Mouse (Mus musculus): ENCODE measurements around the gene Dhx29. TPM values are rescaled to one million over a fixed set of nuclear protein-coding genes. Genes with fewer than 3 reads are reported as not detected.

Dhx29 gene
- 33.3 and 34.9 TPM in 2 replicates for polyA plus RNA-seq (2011; ENCODE audit: insufficient read depth, insufficient read length, low read depth, missing spikeins)

DNA sequence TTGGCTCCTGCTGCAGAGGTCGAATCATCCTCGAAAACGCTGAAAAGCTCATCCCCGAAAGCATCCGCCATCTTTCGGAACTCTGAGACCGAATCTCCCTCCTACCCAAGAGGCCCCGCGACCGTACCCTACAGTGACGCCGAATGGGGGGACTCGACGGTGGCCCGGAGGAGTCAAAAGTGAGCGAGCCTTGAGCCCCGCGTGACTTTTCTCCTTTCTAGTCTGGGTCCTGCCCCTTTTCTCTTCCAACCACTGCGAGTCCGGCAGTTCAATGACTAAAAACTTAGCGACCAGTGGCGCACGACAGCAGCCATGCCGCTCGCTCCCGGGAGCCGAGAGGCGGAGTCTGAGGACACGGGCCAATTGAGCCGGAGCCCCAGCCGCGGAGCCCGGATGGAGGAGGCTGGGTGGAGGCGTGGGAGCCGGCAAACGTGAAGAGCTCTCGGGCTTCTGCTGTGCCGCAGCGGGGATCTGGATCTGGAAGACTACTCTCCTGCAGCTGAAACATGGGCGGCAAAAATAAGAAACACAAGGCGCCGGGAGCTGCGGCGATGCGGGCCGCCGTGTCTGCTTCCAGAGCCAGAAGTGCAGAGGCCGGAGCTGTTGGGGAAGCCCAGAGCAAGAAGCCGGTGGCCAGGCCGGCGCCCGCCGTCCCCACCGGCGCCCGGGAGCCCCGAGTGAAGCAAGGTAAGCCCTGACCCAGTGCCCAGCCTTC, at the start of gene Dhx29, which contains the start of gene Mtrex:
Dhx29 (plus strand) TSS at position 168 of the 715 bp plus-strand sequence.
Mtrex (minus strand) TSS at position 112 of the 715 bp plus-strand sequence.
- H3K36me3 ChIP-seq (ENCODE audit: control insufficient read depth, insufficient read depth, low read length, poor library complexity, severe bottlenecking), result peaks cover 4% of the 10 kb centered on the region; the same call in 1 of the 2 replicates

DNA sequence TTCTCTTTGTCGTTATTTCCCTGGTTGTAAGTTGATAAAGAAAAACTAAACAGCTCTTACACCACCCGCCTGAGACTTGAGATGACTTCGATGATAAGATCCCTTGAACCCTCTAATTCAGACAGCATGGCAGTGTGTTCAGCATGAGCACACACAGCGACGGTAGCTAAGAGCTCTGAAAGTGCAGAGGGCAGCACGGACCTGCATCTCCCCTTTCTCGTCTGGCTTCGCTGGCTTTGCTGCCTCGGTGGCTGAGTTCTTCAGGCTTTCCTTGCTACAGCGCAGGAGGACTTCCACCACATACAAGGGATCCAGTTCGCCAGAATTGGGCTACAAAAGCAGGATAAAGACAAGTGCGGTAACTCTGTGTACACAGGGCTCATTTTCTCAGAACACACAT, 40.0 kb upstream of the Dhx29 start:
- H3K27me3 ChIP-seq (ENCODE audit: control insufficient read depth, insufficient read depth, low read length, poor library complexity, severe bottlenecking), result no peaks in the 10 kb centered on the region
- H3K4me3 ChIP-seq (ENCODE audit: low read depth, low read length), result no peak overlapping the region
- no peak overlapping the region for H3K9ac ChIP-seq (ENCODE audit: low read depth, poor library complexity, severe bottlenecking)
- H3K9me3 ChIP-seq (replicated peaks; ENCODE audit: control insufficient read depth, insufficient read depth, low read length, poor library complexity, severe bottlenecking), result no peaks in the 10 kb centered on the region
- no peak for TF ChIP-seq POLR2A (IDR thresholded peaks at IDR 0.05; ENCODE audit: insufficient read depth, low read length)
- no peak for TF ChIP-seq CTCF (IDR thresholded peaks at IDR 0.05; ENCODE audit: low read depth, low read length)
- no peak for TF ChIP-seq EP300 (IDR thresholded peaks at IDR 0.05; ENCODE audit: insufficient read depth, low read depth, low read length)
- no peaks in the 10 kb centered on the region for H3K4me1 ChIP-seq (ENCODE audit: control insufficient read depth, insufficient read depth, low read length)
- no peak overlapping the region for H3K27ac ChIP-seq (ENCODE audit: insufficient read depth, low read length)
- peaks cover 55% of the 10 kb centered on the region for H3K36me3 ChIP-seq (ENCODE audit: control insufficient read depth, insufficient read depth, low read length, poor library complexity, severe bottlenecking)

More for the DNA sequence above, at the start of gene Dhx29, which contains the start of gene Mtrex:
- Histone ChIP-seq H3K4me3 (ENCODE audit: low read depth, low read length) (peak within 1 kb of the TSS; percentile 90), H3K27me3 (ENCODE audit: control insufficient read depth, insufficient read depth, low read length, poor library complexity, severe bottlenecking) (no peaks in the 10 kb centered on the region), H3K27ac (ENCODE audit: insufficient read depth, low read length) (peak within 1 kb of the TSS; percentile 23; the same call in 1 of the 2 replicates), H3K9me3 (replicated peaks; ENCODE audit: control insufficient read depth, insufficient read depth, low read length, poor library complexity, severe bottlenecking) (no peaks in the 10 kb centered on the region), H3K4me1 (ENCODE audit: control insufficient read depth, insufficient read depth, low read length) (no peaks in the 10 kb centered on the region), H3K9ac (ENCODE audit: low read depth, poor library complexity, severe bottlenecking) (peak within 1 kb of the TSS; percentile 91)
- TF ChIP-seq POLR2A (IDR thresholded peaks at IDR 0.05; ENCODE audit: insufficient read depth, low read length) (peak; percentile 44), CTCF (IDR thresholded peaks at IDR 0.05; ENCODE audit: low read depth, low read length) (no peak)

DNA sequence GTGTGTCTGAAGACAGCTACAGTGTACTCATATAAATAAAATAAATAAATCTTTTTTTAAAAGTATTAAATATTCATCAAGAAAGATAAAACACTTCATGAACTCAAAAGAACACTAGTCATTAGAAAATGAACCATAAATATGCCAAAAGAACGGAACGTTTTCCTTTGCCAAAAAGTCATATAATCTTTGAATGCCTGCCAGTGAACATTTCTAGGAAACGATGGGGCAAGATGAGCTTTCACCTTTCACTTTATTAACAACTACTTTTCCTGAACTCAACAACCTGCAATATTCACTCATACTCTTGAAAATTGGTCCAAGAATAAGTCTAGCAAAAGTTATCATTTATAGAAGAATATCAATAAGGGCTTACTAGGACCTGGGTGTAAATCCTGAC, 25.1 kb upstream of the Dhx29 start:
- Histone ChIP-seq H3K9me3 (replicated peaks; ENCODE audit: control insufficient read depth, insufficient read depth, low read length, poor library complexity, severe bottlenecking) (no peaks in the 10 kb centered on the region), H3K36me3 (ENCODE audit: control insufficient read depth, insufficient read depth, low read length, poor library complexity, severe bottlenecking) (peaks cover 55% of the 10 kb centered on the region), H3K4me1 (ENCODE audit: control insufficient read depth, insufficient read depth, low read length) (no peaks in the 10 kb centered on the region), H3K4me3 (ENCODE audit: low read depth, low read length) (no peak overlapping the region), H3K27ac (ENCODE audit: insufficient read depth, low read length) (no peak overlapping the region), H3K27me3 (ENCODE audit: control insufficient read depth, insufficient read depth, low read length, poor library complexity, severe bottlenecking) (no peaks in the 10 kb centered on the region), H3K9ac (ENCODE audit: low read depth, poor library complexity, severe bottlenecking) (no peak overlapping the region)
- no peak for TF ChIP-seq CTCF (IDR thresholded peaks at IDR 0.05; ENCODE audit: low read depth, low read length)
- no peak for TF ChIP-seq EP300 (IDR thresholded peaks at IDR 0.05; ENCODE audit: insufficient read depth, low read depth, low read length)
- TF ChIP-seq POLR2A (IDR thresholded peaks at IDR 0.05; ENCODE audit: insufficient read depth, low read length), result no peak

DNA sequence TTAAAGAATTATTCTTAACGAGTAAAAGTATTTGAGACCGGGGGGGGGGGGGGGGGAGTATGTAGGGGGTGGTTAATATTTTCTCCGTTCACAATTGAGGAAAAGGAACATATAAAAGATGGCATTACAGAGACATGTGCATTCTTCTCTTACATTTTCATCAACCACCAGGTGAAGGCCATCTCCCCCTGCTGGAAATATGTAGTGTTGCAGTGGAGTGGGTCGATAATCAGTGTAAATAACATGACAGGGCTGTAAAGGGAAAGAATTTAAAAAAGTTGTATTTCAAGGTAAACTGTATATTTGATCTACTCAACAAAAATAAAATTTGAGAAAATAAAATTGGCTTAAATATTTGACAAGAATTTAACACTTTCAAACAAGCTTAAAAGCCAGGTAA, 17.6 kb upstream of the Dhx29 start:
- no peak overlapping the region for H3K27ac ChIP-seq (ENCODE audit: insufficient read depth, low read length)
- H3K9me3 ChIP-seq (replicated peaks; ENCODE audit: control insufficient read depth, insufficient read depth, low read length, poor library complexity, severe bottlenecking), result no peaks in the 10 kb centered on the region
- no peak overlapping the region for H3K9ac ChIP-seq (ENCODE audit: low read depth, poor library complexity, severe bottlenecking)
- peaks cover 53% of the 10 kb centered on the region for H3K36me3 ChIP-seq (ENCODE audit: control insufficient read depth, insufficient read depth, low read length, poor library complexity, severe bottlenecking)
- TF ChIP-seq POLR2A (IDR thresholded peaks at IDR 0.05; ENCODE audit: insufficient read depth, low read length) (no peak), CTCF (IDR thresholded peaks at IDR 0.05; ENCODE audit: low read depth, low read length) (no peak)
- no peaks in the 10 kb centered on the region for H3K27me3 ChIP-seq (ENCODE audit: control insufficient read depth, insufficient read depth, low read length, poor library complexity, severe bottlenecking)
- no peaks in the 10 kb centered on the region for H3K4me1 ChIP-seq (ENCODE audit: control insufficient read depth, insufficient read depth, low read length)
- H3K4me3 ChIP-seq (ENCODE audit: low read depth, low read length), result no peak overlapping the region

DNA sequence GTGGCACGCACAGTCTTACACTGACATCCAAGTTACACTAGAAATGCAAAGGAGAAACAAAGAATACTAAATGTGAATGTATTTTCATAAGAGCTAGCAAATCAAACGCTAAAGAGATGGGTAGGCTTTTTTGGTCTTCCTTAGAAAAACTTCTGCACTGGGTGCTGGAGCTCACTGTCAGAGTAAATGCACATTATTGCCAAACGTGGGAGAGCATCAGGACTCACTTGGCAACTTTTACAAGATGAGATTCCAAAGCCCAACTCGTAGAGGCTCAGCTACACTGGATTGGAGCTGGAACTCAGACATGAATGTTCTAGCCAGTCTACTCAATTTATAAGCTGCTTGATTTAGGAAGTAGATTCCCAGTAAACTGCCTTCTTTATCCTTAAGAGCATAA, 16.8 kb upstream of the Dhx29 start:
- Histone ChIP-seq H3K9ac (ENCODE audit: low read depth, poor library complexity, severe bottlenecking) (no peak overlapping the region), H3K27ac (ENCODE audit: insufficient read depth, low read length) (no peak overlapping the region), H3K4me1 (ENCODE audit: control insufficient read depth, insufficient read depth, low read length) (no peaks in the 10 kb centered on the region), H3K36me3 (ENCODE audit: control insufficient read depth, insufficient read depth, low read length, poor library complexity, severe bottlenecking) (peaks cover 46% of the 10 kb centered on the region), H3K9me3 (replicated peaks; ENCODE audit: control insufficient read depth, insufficient read depth, low read length, poor library complexity, severe bottlenecking) (no peaks in the 10 kb centered on the region), H3K27me3 (ENCODE audit: control insufficient read depth, insufficient read depth, low read length, poor library complexity, severe bottlenecking) (no peaks in the 10 kb centered on the region), H3K4me3 (ENCODE audit: low read depth, low read length) (no peak overlapping the region)
- TF ChIP-seq CTCF (IDR thresholded peaks at IDR 0.05; ENCODE audit: low read depth, low read length) (no peak), POLR2A (IDR thresholded peaks at IDR 0.05; ENCODE audit: insufficient read depth, low read length) (no peak), EP300 (IDR thresholded peaks at IDR 0.05; ENCODE audit: insufficient read depth, low read depth, low read length) (no peak)

DNA sequence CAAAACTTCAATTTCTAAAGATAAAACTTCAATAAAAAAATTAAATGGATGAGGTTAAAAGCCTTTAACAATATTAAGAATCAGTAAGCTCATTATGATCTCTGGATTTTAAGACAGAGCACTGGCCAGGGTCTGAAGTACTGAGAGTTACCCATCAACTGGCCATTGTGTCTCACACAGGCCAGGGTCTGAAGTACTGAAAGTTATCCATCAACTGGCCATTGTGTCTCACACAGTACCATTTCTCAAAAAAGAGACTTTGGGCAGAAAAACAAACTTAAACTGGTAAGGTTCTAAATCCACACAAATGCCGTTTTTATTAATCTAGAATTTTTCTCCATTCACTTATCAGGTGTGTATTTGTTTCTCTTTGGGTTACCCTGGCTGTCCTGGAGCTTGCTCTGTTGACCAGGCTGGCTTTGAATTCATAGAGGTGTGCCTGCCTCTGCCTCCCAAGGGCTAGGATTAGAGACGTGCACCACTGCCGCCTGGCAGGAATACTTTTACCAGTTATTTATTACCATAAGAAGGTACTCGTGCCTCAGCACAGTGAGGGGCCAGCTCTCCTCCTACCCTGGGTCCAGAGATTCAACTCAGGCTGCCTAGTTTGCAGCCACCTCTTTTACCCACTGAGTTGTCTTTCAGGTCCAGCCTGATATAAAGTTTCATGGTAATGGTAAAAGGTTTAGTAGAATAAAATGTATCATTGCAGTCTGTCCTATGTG, 8.0 kb upstream of the Dhx29 start:
- Histone ChIP-seq H3K27me3 (ENCODE audit: control insufficient read depth, insufficient read depth, low read length, poor library complexity, severe bottlenecking) (no peaks in the 10 kb centered on the region), H3K36me3 (ENCODE audit: control insufficient read depth, insufficient read depth, low read length, poor library complexity, severe bottlenecking) (peaks cover 27% of the 10 kb centered on the region), H3K9ac (ENCODE audit: low read depth, poor library complexity, severe bottlenecking) (no peak overlapping the region), H3K4me1 (ENCODE audit: control insufficient read depth, insufficient read depth, low read length) (no peaks in the 10 kb centered on the region), H3K4me3 (ENCODE audit: low read depth, low read length) (no peak overlapping the region), H3K27ac (ENCODE audit: insufficient read depth, low read length) (no peak overlapping the region), H3K9me3 (replicated peaks; ENCODE audit: control insufficient read depth, insufficient read depth, low read length, poor library complexity, severe bottlenecking) (no peaks in the 10 kb centered on the region)
- no peak for TF ChIP-seq CTCF (IDR thresholded peaks at IDR 0.05; ENCODE audit: low read depth, low read length)
- TF ChIP-seq POLR2A (IDR thresholded peaks at IDR 0.05; ENCODE audit: insufficient read depth, low read length), result no peak
- TF ChIP-seq EP300 (IDR thresholded peaks at IDR 0.05; ENCODE audit: insufficient read depth, low read depth, low read length), result no peak
